Mouse (Mus musculus): ENCODE results near the gene Arhgef9. TPM values are rescaled to one million over a fixed set of nuclear protein-coding genes. Genes with fewer than 3 reads are reported as not detected.

Arhgef9 gene
- total RNA-seq (2021), result 10 to 100 TPM; 15.5 to 15.8 TPM
- long read RNA-seq, experiment 1, full-length matches to known transcripts, result 2 of 7 reads
- long read RNA-seq, experiment 1, partial matches to known transcripts, result 0 of 7 reads
- long read RNA-seq, experiment 1, other reads (novel, unspliced or antisense), result 5 of 7 reads
- long read RNA-seq, experiment 2, full-length matches to known transcripts, result 1 of 5 reads
- long read RNA-seq, experiment 2, partial matches to known transcripts, result 1 of 5 reads
- long read RNA-seq, experiment 2, other reads (novel, unspliced or antisense), result 3 of 5 reads

- peak; percentile 4 to 28 for DNase-seq
Measured at GRCm38 (mm10) chrX:95196104-95196919, at the start of gene Arhgef9. Gene Arhgef9, minus strand, starts transcription at chrX:95196856.

- DNase-seq, result no peak
Measured at GRCm38 (mm10) chrX:95238896-95239295, 42.2 kb upstream of the Arhgef9 start.

GRCm38 (mm10) chrX:95195363-95196103, 1.1 kb downstream of the Arhgef9 start:
- no peak for DNase-seq

GRCm38 (mm10) chrX:95175978-95176377, 20.7 kb downstream of the Arhgef9 start:
- DNase-seq, result peak; percentile 33 to 62

GRCm38 (mm10) chrX:95166317-95166716, 30.3 kb downstream of the Arhgef9 start:
- DNase-seq, result peak; percentile 84 to 94

GRCm38 (mm10) chrX:95165671-95166127, 31.0 kb downstream of the Arhgef9 start:
- DNase-seq, result peak; percentile 12 to 41

GRCm38 (mm10) chrX:95164140-95164539, 32.5 kb downstream of the Arhgef9 start:
- DNase-seq, result no peak

GRCm38 (mm10) chrX:95163452-95163851, 33.2 kb downstream of the Arhgef9 start:
- no peak for DNase-seq

- no peak for DNase-seq
Measured at GRCm38 (mm10) chrX:95156833-95157386, 39.7 kb downstream of the Arhgef9 start.

GRCm38 (mm10) chrX:95138636-95139035, 58.0 kb downstream of the Arhgef9 start:
- DNase-seq, result no peak

- DNase-seq, result no peak
Measured at GRCm38 (mm10) chrX:95133502-95133901, 63.2 kb downstream of the Arhgef9 start.

- DNase-seq, result no peak
Measured at GRCm38 (mm10) chrX:95132996-95133395, 63.7 kb downstream of the Arhgef9 start.

- DNase-seq, result no peak
Measured at GRCm38 (mm10) chrX:95131783-95132182, 64.9 kb downstream of the Arhgef9 start.

GRCm38 (mm10) chrX:95123462-95123861, 73.2 kb downstream of the Arhgef9 start:
- DNase-seq, result no peak

GRCm38 (mm10) chrX:95104361-95104760, 92.3 kb downstream of the Arhgef9 start:
- no peak for DNase-seq

GRCm38 (mm10) chrX:95087674-95088073, 109.0 kb downstream of the Arhgef9 start:
- no peak for DNase-seq

- peak; percentile 0 to 3 for DNase-seq
Measured at GRCm38 (mm10) chrX:95077013-95077699, 119.5 kb downstream of the Arhgef9 start.

GRCm38 (mm10) chrX:95027907-95028306, 168.7 kb downstream of the Arhgef9 start:
- DNase-seq, result peak in 1 of 2 experiments; percentile 10

- DNase-seq, result peak; percentile 80 to 87
Measured at GRCm38 (mm10) chrX:95026361-95026892, 170.2 kb downstream of the Arhgef9 start, which contains the start of gene Spin4. Gene Spin4, minus strand, starts transcription at chrX:95026682.

GRCm38 (mm10) chrX:95025779-95026360, 170.8 kb downstream of the Arhgef9 start:
- peak in 1 of 2 experiments; percentile 2 for DNase-seq

GRCm38 (mm10) chrX:95012033-95012432, 184.6 kb downstream of the Arhgef9 start:
- DNase-seq, result peak in 1 of 2 experiments; percentile 53

Data from heart, adult 18-20 months (tissue).